Mouse (Mus musculus): ENCODE measurements around the gene Tmem35b.
"Not testable (repeated sequence)": the region's sequence is repeated elsewhere in the genome, so short reads cannot be mapped to it uniquely, and the experiment has no call there.

Tmem35b gene

DNA sequence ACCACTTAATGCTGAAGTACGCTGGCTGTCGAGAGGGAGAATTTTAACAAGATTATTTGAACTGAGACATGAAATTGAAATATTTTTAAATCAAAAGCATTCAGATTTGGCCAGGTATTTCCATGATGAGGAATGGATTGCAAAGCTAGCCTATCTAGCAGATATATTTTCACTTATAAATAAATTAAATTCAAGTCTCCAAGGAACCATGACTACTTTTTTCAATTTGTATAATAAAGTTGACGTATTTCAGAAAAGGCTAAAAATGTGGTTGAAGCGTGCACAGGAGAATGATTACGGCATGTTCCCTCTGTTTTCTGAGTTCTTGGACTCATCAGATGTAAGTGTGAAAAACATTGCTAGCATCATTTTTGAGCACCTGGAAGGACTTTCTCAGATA lies at the start of gene Tmem35b:
Gene Tmem35b, plus strand, starts transcription at position 301 of the 400 bp plus-strand sequence.
- no peak for DNase-seq

DNA sequence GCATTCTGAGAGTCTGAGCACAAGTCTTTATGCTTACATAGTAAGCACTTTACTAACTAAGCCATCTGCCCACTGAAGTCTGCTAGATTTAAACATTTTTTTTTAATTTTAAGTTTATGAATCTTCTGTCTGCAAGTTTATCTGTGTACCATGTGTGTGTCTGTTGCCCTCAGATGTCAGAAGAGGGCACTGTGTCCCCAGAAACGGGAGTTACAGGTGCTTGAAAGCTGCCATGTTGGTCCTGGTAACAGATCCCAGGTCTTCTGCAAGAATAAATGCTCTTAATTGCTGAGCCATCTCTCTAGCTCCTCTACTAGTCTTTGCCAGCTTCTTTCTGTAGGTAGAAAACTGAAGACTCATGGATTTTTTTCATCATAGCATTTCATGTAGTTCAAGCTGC lies 48.6 kb upstream of the Tmem35b start:
- DNase-seq = no peak

GRCm38 (mm10) chr4:127076875-127077548 lies 46.5 kb upstream of the Tmem35b start, which contains the start of gene Zmym6:
Gene Zmym6, plus strand, starts transcription at chr4:127077383.
- peak; percentile 95 to 96 for DNase-seq

- no peak for DNase-seq
These were observed 42.7 kb upstream of the Tmem35b start for GRCm38 (mm10) chr4:127080806-127081205.

GRCm38 (mm10) chr4:127083131-127083530 lies 40.4 kb upstream of the Tmem35b start:
- DNase-seq = no peak

GRCm38 (mm10) chr4:127085761-127086160 lies 37.7 kb upstream of the Tmem35b start:
- DNase-seq = no peak

- DNase-seq = no peak
These were observed 32.3 kb upstream of the Tmem35b start for GRCm38 (mm10) chr4:127091188-127091587.

DNA sequence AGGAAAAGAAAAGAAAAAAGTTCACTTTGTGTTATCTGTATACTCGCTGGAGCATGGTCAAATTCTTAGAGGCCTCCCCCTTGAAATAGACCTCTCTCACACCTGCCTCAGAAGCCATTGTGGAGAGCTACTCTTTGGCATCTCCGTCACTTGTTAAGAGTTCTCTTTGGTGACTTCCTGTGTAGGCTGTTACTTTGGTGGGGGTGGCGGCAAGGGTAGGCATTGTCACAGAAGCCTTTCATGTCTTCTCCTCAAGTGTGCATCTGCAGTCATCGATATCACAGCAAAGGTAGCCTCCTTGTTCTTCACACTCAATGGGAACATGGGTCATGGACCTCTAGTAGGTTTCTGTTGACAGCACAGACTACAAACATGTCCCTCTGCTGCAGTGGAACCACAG lies 28.4 kb upstream of the Tmem35b start:
- no peak for DNase-seq

GRCm38 (mm10) chr4:127099552-127099951 lies 23.9 kb upstream of the Tmem35b start:
- DNase-seq = not testable (repeated sequence)

DNA sequence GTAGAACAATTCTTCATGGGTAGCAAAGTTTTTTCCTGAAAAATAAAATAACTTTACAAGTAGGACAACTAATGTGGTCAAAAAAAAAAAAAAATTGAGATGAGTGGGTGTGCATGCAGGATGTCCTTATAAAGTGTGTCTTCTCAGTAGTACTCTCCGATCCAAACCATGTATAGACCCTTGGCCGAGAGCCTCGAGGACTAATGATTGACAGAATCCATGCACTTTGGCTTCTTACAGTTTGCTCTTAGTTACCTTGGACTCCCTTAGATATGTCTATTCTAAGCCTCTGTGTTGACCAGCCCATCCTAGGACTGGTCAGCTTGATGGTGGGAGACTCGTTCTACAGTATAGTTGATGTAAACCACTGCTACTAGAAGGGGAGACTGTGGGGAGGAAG lies 15.9 kb upstream of the Tmem35b start:
- DNase-seq = peak; percentile 63 to 74

DNA sequence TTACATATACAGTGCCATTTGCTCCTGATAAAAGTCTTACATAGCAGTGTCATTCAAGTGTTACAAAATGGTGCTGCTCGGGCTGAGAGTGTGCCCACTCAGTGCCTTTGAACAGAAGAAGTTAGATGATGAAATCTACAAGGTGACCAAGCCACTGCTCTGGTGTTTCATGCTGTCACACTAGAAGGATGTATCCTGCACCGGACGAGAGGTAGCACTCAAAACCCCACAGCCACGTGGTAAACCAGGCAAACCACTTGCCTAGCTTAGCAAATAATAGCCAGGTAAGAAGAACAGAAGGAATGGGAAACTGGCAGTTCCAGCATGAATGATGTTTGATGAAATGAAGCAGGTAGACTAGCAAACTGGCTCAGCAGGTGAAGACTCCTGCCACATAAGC lies 12.9 kb upstream of the Tmem35b start:
- DNase-seq = no peak

- DNase-seq = no peak
These were observed 840 bp downstream of the Tmem35b start for GRCm38 (mm10) chr4:127124331-127124730.

DNA sequence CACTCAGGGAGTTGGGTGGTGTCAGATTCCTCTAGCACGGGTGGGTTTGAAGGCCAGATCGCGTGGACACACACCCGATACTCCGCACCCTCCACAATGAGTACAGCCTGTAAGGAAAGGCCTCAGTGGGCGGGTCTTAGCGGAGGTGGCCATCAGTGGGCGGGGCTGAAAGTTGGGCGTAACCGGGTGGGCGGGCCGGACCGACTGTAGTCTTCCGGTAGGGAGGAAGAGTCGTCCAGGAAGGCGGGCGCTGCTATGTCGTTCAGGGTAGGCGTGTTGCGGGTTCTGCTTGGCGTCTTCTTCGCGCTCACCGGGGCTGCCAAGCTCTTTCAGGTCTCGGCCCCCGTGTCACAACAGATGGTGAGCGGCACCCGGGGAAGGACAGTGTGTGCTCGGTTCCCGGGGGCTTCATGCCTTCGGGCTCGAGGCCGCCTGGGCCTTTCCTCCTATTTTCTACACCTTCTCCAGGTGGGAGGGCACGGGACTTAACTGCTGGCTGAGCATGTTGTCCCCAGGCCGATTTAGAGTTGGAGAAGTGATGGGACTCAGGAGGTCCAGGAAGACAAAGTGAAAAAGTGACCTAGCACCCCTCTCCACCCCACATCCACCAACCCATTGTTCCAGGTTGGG lies 2.5 kb downstream of the Tmem35b start:
- peak; percentile 89 to 96 for DNase-seq

- no peak for DNase-seq
These were observed 11.2 kb downstream of the Tmem35b start for GRCm38 (mm10) chr4:127134687-127135086.

DNA sequence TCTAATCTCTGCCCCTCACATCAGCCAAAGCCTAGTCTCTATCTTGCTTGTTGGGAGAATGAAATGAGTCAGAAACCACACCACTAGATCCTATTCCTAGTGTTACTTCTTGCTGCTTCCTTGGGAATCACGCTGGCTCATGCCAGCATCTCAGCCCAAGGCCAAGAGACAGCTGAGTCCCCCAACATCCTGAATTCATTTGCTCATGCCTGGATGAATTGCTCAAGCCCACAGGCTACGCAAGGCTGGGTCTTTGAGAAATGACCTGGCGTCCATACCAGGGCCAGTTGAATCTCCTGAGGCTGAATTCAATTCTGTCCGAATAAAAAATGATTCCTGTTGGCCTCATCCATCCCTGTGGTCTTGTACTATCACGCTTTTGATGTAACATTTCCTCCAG lies 14.1 kb downstream of the Tmem35b start:
- DNase-seq = no peak

GRCm38 (mm10) chr4:127138486-127138885 lies 15.0 kb downstream of the Tmem35b start:
- DNase-seq = peak in 1 of 2 experiments; percentile 20

DNA sequence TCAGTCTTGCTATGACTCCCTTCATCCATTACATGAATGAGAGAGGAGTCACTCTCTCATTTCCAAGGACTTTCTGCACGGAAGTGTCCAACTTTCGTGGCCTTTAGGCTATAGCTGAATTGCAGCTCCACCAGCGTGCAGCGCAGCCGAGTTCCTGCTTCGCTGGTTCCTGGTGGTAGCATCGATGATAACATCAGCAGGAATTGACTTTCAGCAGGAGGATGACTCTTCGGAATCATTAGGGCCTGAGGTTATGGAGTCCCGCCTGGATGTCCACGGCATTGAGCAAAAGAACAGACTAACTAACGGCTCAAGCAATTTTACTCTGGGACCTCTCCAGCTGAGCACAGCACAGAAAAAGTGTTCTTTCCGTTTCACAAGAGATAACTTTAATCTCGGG lies 26.5 kb downstream of the Tmem35b start:
- DNase-seq = no peak

DNA sequence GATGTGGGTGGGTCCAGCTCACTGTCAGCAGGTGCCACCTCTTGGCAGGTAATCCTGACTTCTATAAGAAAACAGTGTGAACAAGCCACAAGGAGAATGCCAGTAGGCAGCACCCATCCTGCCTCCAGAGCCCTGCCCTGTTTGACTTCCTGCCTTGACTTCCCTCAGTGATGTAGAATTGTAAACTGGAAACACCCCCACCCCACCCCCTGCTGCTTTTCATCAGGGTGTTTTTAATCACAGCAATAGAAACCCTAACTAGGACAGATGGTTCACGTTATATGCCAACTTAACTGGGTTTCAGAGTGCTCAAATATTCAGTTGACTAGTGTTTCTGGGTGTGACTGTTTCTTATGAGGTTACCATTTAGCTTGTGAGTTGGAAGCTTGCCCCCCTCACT lies 29.9 kb downstream of the Tmem35b start:
- DNase-seq = no peak

DNA sequence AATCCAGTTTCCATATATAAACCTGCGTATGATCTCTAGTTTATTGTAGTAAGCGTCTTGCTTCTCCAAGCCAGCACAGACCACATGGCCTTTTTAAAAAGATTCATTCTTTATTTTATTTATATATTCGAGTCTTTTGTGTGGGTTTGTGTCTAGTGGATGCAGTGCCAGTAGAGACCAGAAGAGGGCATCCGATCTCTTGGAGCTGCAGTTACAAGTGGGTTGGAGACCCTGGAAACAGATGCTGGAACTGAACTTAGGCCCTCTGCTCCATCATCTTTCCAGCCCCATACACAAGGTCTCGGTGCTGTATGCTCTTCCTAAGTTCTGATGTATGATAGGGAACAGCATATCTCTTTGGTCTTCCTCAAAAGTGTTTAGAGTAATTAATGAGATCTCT lies 32.3 kb downstream of the Tmem35b start:
- no peak for DNase-seq

DNA sequence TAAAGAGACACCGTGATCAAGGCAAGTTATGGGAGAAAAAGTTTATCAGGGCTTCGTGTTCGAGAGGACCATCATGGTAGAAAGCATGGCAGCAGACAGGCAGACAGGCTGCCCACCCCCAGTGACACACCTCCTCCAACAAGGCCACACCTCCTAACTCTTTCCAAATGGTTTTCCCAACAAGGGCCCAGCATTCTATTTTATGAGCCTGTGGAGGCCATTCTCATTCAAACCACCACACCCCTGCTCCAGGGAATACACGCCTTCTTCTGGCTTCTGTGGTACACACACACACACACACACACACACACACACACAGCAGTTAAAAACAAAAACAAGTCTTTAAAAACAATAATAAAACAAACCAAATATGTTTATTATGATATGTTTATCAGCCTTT lies 34.3 kb downstream of the Tmem35b start:
- DNase-seq = no peak

DNA sequence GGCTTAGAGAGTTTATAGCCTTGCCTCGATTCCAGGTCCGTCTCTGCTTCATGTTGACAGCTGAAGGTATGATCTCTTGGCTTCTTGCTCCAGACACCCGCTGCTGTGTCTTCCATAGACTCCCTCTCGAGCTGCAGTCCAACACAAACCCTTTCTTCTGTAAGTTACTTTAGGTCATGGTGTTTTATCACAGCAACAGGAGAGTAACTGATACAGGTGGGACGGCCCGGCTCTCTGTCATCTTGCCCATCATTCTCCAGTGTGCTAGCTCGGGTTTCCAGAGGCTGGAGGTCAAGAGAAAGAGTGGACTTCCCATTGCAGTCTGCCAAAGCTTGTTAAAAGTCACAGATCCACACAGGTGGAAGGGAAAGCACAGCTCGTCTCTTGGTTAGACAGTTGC lies 40.4 kb downstream of the Tmem35b start:
- DNase-seq = no peak

DNA sequence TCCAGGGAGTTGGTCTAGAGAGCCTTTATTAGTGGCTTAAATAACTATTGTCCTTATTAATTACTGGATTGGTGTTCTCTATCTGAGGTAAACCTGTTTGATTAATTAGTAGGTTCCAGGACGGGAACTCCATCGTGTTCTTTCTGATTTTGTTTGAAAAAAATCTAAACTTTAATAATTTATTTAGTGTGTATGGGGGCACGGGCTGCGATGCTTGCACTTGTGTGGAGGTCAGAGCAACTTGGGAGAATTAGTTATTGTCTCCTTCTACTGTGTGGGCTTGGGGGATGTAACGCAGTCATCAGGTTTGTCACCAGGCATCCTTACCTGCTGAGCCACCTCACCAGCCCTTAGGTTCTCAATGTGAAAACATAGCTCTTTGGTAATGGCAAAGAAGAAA lies 43.6 kb downstream of the Tmem35b start:
- DNase-seq = no peak

GRCm38 (mm10) chr4:127167731-127168130 lies 44.2 kb downstream of the Tmem35b start:
- no peak for DNase-seq

DNA sequence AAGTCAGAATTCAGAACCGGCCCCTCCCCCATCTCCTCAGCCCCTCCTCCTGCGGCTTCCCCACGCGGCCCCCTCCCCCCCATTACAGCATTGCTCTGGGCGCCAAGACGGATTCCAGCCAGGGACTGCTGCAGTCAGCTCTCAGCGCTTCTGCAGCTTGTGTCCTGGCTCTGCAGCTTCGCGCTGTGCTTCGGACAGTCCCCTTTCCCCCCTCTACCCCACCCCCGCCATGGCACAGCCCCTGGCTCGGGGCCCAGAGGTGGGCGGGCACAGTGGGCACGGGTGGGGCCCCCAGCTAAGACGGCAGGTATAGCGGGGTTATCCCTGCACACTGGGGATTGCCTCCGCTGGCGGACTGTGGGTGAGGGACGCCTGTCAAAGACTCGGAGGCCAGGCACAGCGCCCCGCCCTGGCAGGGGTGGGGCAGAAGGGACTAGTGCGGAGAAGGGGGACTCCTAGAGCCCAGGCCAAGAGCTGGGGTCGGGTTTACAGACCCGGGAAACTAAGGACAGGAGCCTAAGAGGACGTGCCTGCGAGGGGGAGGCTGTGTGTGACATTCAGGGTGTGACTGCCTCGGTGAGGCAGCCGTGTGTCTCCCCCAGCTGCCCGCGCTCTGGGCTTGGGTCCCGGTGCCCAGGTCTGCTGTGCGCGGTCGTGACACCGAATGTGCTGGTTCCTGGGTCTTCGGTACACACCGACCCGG lies 44.9 kb downstream of the Tmem35b start:
- DNase-seq = peak in 1 of 2 experiments; percentile 45
